Mouse (Mus musculus) urinary bladder, adult 18-20 months (tissue): ENCODE measurements around the gene Tpt1.

Experiments used
- DNase-seq, 2 experiments: peaks; one replicate each; pipeline ENCODE4 v3.0.0; 2022; ENCODE audit warnings: low spot score in 2 of 2, mixed read lengths in 2 of 2

Tpt1 gene

DNA sequence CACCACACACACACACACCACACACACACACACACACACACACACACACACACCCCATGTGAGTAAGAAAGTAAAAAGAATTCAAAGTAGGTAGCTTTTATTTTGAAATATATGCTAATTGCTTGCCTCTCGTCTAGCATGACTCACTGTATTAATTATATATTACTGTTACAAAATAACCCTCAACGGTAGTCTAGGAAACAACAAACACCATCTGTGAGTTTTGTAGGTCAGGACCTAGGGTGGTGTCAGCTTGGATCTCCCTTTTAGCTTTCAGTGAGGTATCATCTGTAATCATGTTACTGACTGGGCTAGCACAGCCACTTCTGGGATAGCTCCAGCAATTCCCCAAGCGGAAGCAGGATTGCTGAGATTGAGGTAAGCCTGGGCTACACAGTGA, 32.4 kb downstream of the Tpt1 start:
- no peak for DNase-seq

DNA sequence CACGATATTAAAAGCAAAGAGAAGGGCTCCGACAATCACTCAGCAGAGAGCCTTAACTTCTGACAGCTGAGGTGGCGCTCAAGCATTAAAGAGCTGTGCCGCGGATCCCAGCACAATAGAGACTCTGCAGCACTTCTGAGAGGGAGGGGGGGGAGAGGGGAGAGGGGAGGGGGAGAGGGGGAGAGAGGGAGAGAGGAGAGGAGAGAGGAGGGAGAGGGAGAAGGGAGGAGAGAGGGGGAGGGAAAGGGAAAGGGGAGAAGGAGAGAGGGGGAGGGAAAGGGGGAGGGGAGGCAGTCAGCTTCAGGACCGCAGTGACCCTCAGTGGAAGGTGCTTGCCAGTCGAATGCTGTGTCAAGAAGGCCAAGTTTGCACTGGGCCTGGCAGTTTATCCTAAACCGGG, 34.1 kb downstream of the Tpt1 start:
- no peak for DNase-seq

DNA sequence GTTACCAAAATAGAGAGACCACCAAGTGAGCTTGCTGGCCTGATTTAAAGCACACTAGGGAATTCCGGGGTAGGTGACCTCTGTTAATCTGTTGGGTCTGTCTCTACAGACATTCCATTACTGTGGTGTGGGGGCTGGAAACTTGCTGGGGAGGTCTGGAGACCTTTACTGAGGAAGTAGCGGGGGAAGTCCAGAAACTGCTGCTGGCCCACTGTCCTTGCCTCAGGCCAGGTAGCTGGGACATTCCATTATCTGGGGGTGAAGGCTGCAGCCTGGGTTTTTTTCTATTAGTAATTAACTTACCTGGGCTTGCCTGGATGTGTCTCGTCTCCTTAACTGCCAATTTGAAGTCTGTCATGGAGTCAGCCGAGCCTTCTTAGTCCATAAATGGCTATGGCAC, 37.0 kb downstream of the Tpt1 start:
- DNase-seq, result no peak

DNA sequence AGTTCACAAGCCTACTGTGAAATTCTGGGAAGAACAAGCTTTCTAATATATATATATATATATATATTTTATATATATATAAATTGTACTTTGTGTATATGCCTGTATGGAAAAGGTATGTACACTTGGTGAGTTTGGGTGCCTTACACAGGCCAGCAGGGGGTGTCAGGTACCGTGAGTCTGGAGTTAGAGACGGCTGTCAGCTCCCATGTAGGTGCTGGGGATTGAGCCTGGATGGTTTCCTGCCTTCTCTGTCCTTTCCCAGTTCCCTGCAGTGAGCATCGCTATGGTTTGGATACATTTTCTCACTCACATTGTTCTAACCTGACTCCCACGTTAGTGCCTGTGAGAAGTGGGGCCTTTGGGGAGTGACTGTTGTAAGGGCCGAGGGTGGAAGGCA, 38.4 kb downstream of the Tpt1 start:
- DNase-seq, result no peak

DNA sequence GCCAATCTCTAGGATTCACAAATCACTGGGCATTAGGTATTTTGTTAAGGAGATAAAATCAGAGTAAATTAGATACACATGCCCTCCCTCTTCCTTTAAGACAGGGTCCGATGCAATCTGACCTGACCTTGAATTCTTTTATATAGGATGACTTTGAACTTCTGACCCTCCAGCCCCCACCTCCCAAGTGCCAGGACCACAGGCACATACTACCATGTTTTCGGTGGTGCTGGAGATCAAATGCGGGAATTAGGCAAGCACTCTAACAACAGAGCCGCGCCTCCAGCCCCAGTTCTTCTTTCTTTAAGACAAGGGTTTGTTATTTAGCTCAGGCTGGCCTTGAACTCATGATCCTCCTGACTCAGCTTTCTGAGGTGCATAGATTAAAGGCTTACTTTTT, 39.0 kb downstream of the Tpt1 start:
- DNase-seq, result no peak

DNA sequence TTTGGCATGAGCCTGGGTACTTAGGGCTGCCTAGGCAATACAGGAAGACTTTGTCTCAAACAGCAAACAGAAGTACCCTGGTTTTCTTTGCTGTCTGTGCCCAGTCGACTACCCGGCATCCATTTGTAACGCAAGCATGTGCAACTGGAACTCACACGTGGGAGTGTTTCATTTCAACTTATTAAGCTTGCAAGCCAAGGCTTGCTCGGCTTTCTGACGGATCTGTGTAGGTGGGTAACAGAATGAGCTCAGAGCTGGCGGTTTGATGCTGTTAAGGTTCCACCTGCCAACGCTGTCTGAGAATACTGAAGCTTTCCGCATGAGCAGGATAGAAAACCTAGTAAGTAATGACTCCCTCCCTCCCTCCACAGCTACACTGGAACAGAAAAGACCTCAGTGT, 47.2 kb downstream of the Tpt1 start:
- peak in 1 of 2 experiments; percentile 10 for DNase-seq
